Mouse (Mus musculus): ENCODE results near the gene Atp23. TPM values are rescaled to one million over a fixed set of nuclear protein-coding genes. Genes with fewer than 3 reads are reported as not detected.
A peak's percentile ranks its signal among the peaks of the same experiment; 100 is the strongest.

Atp23 gene
- polyA plus RNA-seq, 1 experiment from 2014 or later = 6.2 TPM

- Histone ChIP-seq H3K4me2 (no peak overlapping the region), H3K27me3 (peaks cover 51% of the 10 kb centered on the region), H3K4me3 (replicated peaks) (no peak overlapping the region), H3K36me3 (replicated peaks) (no peaks in the 10 kb centered on the region), H3K4me1 (replicated peaks) (peaks cover 29% of the 10 kb centered on the region), H3K9me3 (replicated peaks) (no peaks in the 10 kb centered on the region), H3K9ac (no peak overlapping the region), H3K27ac (replicated peaks) (0 out of 2 replicates have a peak overlapping the region, but pooled peaks have one; percentile 14)
- 54% methylated on average over 15 of the region's 15 CpGs for WGBS (ENCODE audit: insufficient replicate concordance)
- no peak for ATAC-seq (ENCODE audit: insufficient read depth)
These were observed 29.3 kb upstream of the Atp23 start for GRCm38 (mm10) chr10:126930270-126931121.

GRCm38 (mm10) chr10:126929543-126929942 lies 28.4 kb upstream of the Atp23 start:
- H3K36me3 ChIP-seq (replicated peaks) = no peaks in the 10 kb centered on the region
- no peak overlapping the region for H3K4me2 ChIP-seq
- no peak overlapping the region for H3K4me3 ChIP-seq (replicated peaks)
- no peak for ATAC-seq (ENCODE audit: insufficient read depth)
- no peak overlapping the region for H3K9ac ChIP-seq
- H3K27ac ChIP-seq (replicated peaks) = no peak overlapping the region
- H3K27me3 ChIP-seq = peaks cover 55% of the 10 kb centered on the region
- no peaks in the 10 kb centered on the region for H3K9me3 ChIP-seq (replicated peaks)
- H3K4me1 ChIP-seq (replicated peaks) = peaks cover 29% of the 10 kb centered on the region
- WGBS (ENCODE audit: insufficient replicate concordance) = 56% methylated on average over 3 of the region's 3 CpGs

GRCm38 (mm10) chr10:126928819-126929206 lies 27.7 kb upstream of the Atp23 start:
- Histone ChIP-seq H3K9me3 (replicated peaks) (no peaks in the 10 kb centered on the region), H3K27me3 (peaks cover 55% of the 10 kb centered on the region), H3K4me2 (peak overlapping the region; percentile 62), H3K36me3 (replicated peaks) (no peaks in the 10 kb centered on the region), H3K4me3 (replicated peaks) (peak overlapping the region; percentile 51), H3K27ac (replicated peaks) (peak overlapping the region; percentile 55; the same call in 1 of the 2 replicates), H3K4me1 (replicated peaks) (peaks cover 29% of the 10 kb centered on the region), H3K9ac (no peak overlapping the region)
- WGBS (ENCODE audit: insufficient replicate concordance) = 24% methylated on average over 12 of the region's 12 CpGs
- no peak for ATAC-seq (ENCODE audit: insufficient read depth)

- peak; percentile 54; the same call in 1 of the 2 replicates for ATAC-seq (ENCODE audit: insufficient read depth)
- Histone ChIP-seq H3K27me3 (peaks cover 55% of the 10 kb centered on the region), H3K27ac (replicated peaks) (peak overlapping the region; percentile 55)
These were observed 27.1 kb upstream of the Atp23 start for GRCm38 (mm10) chr10:126928011-126928818.

GRCm38 (mm10) chr10:126927101-126927961 lies 26.2 kb upstream of the Atp23 start:
- no peak overlapping the region for H3K9ac ChIP-seq
- H3K36me3 ChIP-seq (replicated peaks) = no peaks in the 10 kb centered on the region
- H3K9me3 ChIP-seq (replicated peaks) = no peaks in the 10 kb centered on the region
- no peak overlapping the region; the same call in 1 of the 2 replicates for H3K4me3 ChIP-seq (replicated peaks)
- no peak overlapping the region for H3K27ac ChIP-seq (replicated peaks)
- WGBS (ENCODE audit: insufficient replicate concordance) = 37% methylated on average over 11 of the region's 11 CpGs
- H3K4me1 ChIP-seq (replicated peaks) = peaks cover 29% of the 10 kb centered on the region
- H3K27me3 ChIP-seq = peaks cover 55% of the 10 kb centered on the region
- peak overlapping the region; percentile 62 for H3K4me2 ChIP-seq
- no peak for ATAC-seq (ENCODE audit: insufficient read depth)

More at GRCm38 (mm10) chr10:126928011-126928818, 27.1 kb upstream of the Atp23 start:
- Histone ChIP-seq H3K4me2 (peak overlapping the region; percentile 62), H3K36me3 (replicated peaks) (no peaks in the 10 kb centered on the region), H3K4me1 (replicated peaks) (peaks cover 29% of the 10 kb centered on the region), H3K4me3 (replicated peaks) (peak overlapping the region; percentile 51), H3K9ac (peak overlapping the region; percentile 27; the same call in 1 of the 2 replicates), H3K9me3 (replicated peaks) (no peaks in the 10 kb centered on the region)
- 1% methylated on average over 39 of the region's 39 CpGs for WGBS (ENCODE audit: insufficient replicate concordance)

GRCm38 (mm10) chr10:126925391-126925790 lies 24.2 kb upstream of the Atp23 start:
- no peaks in the 10 kb centered on the region for H3K9me3 ChIP-seq (replicated peaks)
- H3K36me3 ChIP-seq (replicated peaks) = no peaks in the 10 kb centered on the region
- H3K27ac ChIP-seq (replicated peaks) = no peak overlapping the region
- ATAC-seq (ENCODE audit: insufficient read depth) = no peak
- H3K4me3 ChIP-seq (replicated peaks) = no peak overlapping the region
- no peak overlapping the region for H3K4me2 ChIP-seq
- H3K9ac ChIP-seq = no peak overlapping the region
- peaks cover 29% of the 10 kb centered on the region for H3K4me1 ChIP-seq (replicated peaks)
- H3K27me3 ChIP-seq = peaks cover 51% of the 10 kb centered on the region

- peaks cover 40% of the 10 kb centered on the region for H3K27me3 ChIP-seq
- WGBS (ENCODE audit: insufficient replicate concordance) = 38% methylated on average over 3 of the region's 3 CpGs
- H3K4me3 ChIP-seq (replicated peaks) = no peak overlapping the region
- H3K9ac ChIP-seq = no peak overlapping the region
- ATAC-seq (ENCODE audit: insufficient read depth) = no peak
- H3K27ac ChIP-seq (replicated peaks) = no peak overlapping the region
- H3K36me3 ChIP-seq (replicated peaks) = no peaks in the 10 kb centered on the region
- H3K9me3 ChIP-seq (replicated peaks) = 0 out of 2 replicates have a peak, but pooled peaks cover 5% of the 10 kb centered on the region
- no peak overlapping the region for H3K4me2 ChIP-seq
- peaks cover 23% of the 10 kb centered on the region for H3K4me1 ChIP-seq (replicated peaks)
These were observed 22.9 kb upstream of the Atp23 start for GRCm38 (mm10) chr10:126924087-126924486.

GRCm38 (mm10) chr10:126920220-126920619 lies 19.1 kb upstream of the Atp23 start:
- 80% methylated on average over 3 of the region's 3 CpGs for WGBS (ENCODE audit: insufficient replicate concordance)

GRCm38 (mm10) chr10:126919067-126919466 lies 17.9 kb upstream of the Atp23 start:
- Histone ChIP-seq H3K4me2 (no peak overlapping the region), H3K27me3 (no peaks in the 10 kb centered on the region), H3K4me3 (replicated peaks) (no peak overlapping the region), H3K27ac (replicated peaks) (no peak overlapping the region), H3K9ac (no peak overlapping the region), H3K4me1 (replicated peaks) (no peaks in the 10 kb centered on the region), H3K9me3 (replicated peaks) (0 out of 2 replicates have a peak, but pooled peaks cover 5% of the 10 kb centered on the region), H3K36me3 (replicated peaks) (no peaks in the 10 kb centered on the region)
- ATAC-seq (ENCODE audit: insufficient read depth) = peak; percentile 48
- 2% methylated on average over 9 of the region's 9 CpGs for WGBS (ENCODE audit: insufficient replicate concordance)

More at GRCm38 (mm10) chr10:126920220-126920619, 19.1 kb upstream of the Atp23 start:
- Histone ChIP-seq H3K4me1 (replicated peaks) (no peaks in the 10 kb centered on the region), H3K4me2 (no peak overlapping the region), H3K36me3 (replicated peaks) (no peaks in the 10 kb centered on the region), H3K27ac (replicated peaks) (no peak overlapping the region), H3K9ac (no peak overlapping the region), H3K27me3 (peaks cover 1% of the 10 kb centered on the region), H3K9me3 (replicated peaks) (0 out of 2 replicates have a peak, but pooled peaks cover 5% of the 10 kb centered on the region), H3K4me3 (replicated peaks) (no peak overlapping the region)
- ATAC-seq (ENCODE audit: insufficient read depth) = no peak

GRCm38 (mm10) chr10:126914288-126914687 lies 13.1 kb upstream of the Atp23 start:
- no peak overlapping the region for H3K4me2 ChIP-seq
- no peak overlapping the region for H3K9ac ChIP-seq
- H3K9me3 ChIP-seq (replicated peaks) = no peaks in the 10 kb centered on the region
- ATAC-seq (ENCODE audit: insufficient read depth) = no peak
- 76% methylated on average over 5 of the region's 5 CpGs for WGBS (ENCODE audit: insufficient replicate concordance)
- H3K27me3 ChIP-seq = no peaks in the 10 kb centered on the region
- no peaks in the 10 kb centered on the region for H3K36me3 ChIP-seq (replicated peaks)
- H3K4me3 ChIP-seq (replicated peaks) = no peak overlapping the region
- H3K27ac ChIP-seq (replicated peaks) = no peak overlapping the region
- no peaks in the 10 kb centered on the region for H3K4me1 ChIP-seq (replicated peaks)

All from liver, embryonic 15.5 days (tissue).